ENCODE assay signal across 8 mouse cellular contexts in genomic region chr5:146231655-146231996, GRCm38 (mm10). TPM values are rescaled to one million over a fixed set of nuclear protein-coding genes. Genes with fewer than 3 reads are reported as not detected.
DNase-seq lines count a peak whose midpoint lies in the region; ATAC-seq and TF ChIP-seq lines count a peak whose summit lies in the region.

No protein-coding gene starts in this region.

- no peak for TF ChIP-seq POLR2A in cortical plate, adult 2 months (IDR thresholded peaks at IDR 0.05; ENCODE audit: extremely low read depth, insufficient read depth, low read length)

- H3K9me3 ChIP-seq in heart, embryonic 16.5 days (replicated peaks; ENCODE audit: control insufficient read depth, low read length): no peaks in the 10 kb centered on the region
- no peaks in the 10 kb centered on the region for H3K9me3 ChIP-seq in limb, embryonic 12.5 days
- H3K9me3 ChIP-seq in midbrain, embryonic 14.5 days (ENCODE audit: control insufficient read depth, low read length): no peaks in the 10 kb centered on the region

- H3K4me2 ChIP-seq in heart, embryonic 16.5 days (ENCODE audit: low read depth, low read length): peak overlapping the region; percentile 90
- H3K4me2 ChIP-seq in limb, embryonic 12.5 days: peak overlapping the region; percentile 78
- H3K4me2 ChIP-seq in midbrain, embryonic 14.5 days (ENCODE audit: low read length): peak overlapping the region; percentile 81

- intact Hi-C loops in gastrocnemius, postnatal 14 days (cut with DNase I; ENCODE audit: low total_unique reads): loop anchor here (10.0 kb wide), 1 partner anchor 53 kb away; no protein-coding TSS in a partner anchor

- no peak overlapping the region for H3K27ac ChIP-seq in cortical plate, adult 2 months (ENCODE audit: insufficient read depth, low read length)
- H3K27ac ChIP-seq in heart, embryonic 16.5 days (ENCODE audit: low read length): peak overlapping the region; percentile 98
- H3K27ac ChIP-seq in limb, embryonic 12.5 days: peak overlapping the region; percentile 98
- H3K27ac ChIP-seq in midbrain, embryonic 14.5 days (replicated peaks; ENCODE audit: low read depth, low read length): peak overlapping the region; percentile 95

- no peak for TF ChIP-seq CTCF in cortical plate, adult 2 months (IDR thresholded peaks at IDR 0.05; ENCODE audit: extremely low read depth, insufficient read depth, low read length)

- peak overlapping the region; percentile 93 for H3K4me3 ChIP-seq in cortical plate, adult 2 months (ENCODE audit: insufficient read depth, low read length)
- peak overlapping the region; percentile 89 for H3K4me3 ChIP-seq in heart, embryonic 16.5 days (ENCODE audit: low read length)
- H3K4me3 ChIP-seq in limb, embryonic 12.5 days (replicated peaks): peak overlapping the region; percentile 88
- peak overlapping the region; percentile 76 for H3K4me3 ChIP-seq in midbrain, embryonic 14.5 days (replicated peaks; ENCODE audit: low read depth, low read length)

- ATAC-seq in CD4-positive, CD25-positive, alpha-beta regulatory T cell, adult 4 months: peak; percentile 22
- peak; percentile 25 for ATAC-seq in heart, embryonic 16.5 days (replicated peaks; ENCODE audit: extremely low read depth, insufficient read depth, low FRiP score)
- 0 out of 2 replicates have a peak, but pooled peaks have one; percentile 1 for ATAC-seq in limb, embryonic 12.5 days (ENCODE audit: insufficient number of reproducible peaks, insufficient read depth, low FRiP score, low TSS enrichment, low read depth)
- ATAC-seq in midbrain, embryonic 14.5 days (ENCODE audit: low FRiP score, low TSS enrichment): 0 out of 2 replicates have a peak, but pooled peaks have one; percentile 51

- under 1% methylated on average over 19 of the region's 19 CpGs for WGBS in heart, embryonic 16.5 days
- WGBS in limb, embryonic 12.5 days: under 1% methylated on average over 19 of the region's 19 CpGs
- 0% methylated on average over 19 of the region's 19 CpGs for WGBS in midbrain, embryonic 14.5 days

- H3K27me3 ChIP-seq in heart, embryonic 16.5 days (ENCODE audit: control insufficient read depth, insufficient read depth, low read length): no peaks in the 10 kb centered on the region
- H3K27me3 ChIP-seq in limb, embryonic 12.5 days: no peaks in the 10 kb centered on the region
- no peaks in the 10 kb centered on the region for H3K27me3 ChIP-seq in midbrain, embryonic 14.5 days (ENCODE audit: control insufficient read depth, insufficient read depth, low read length)

- peak overlapping the region; percentile 91 for H3K9ac ChIP-seq in heart, embryonic 16.5 days (ENCODE audit: low read length)
- H3K9ac ChIP-seq in limb, embryonic 12.5 days (replicated peaks): peak overlapping the region; percentile 94
- peak overlapping the region; percentile 78 for H3K9ac ChIP-seq in midbrain, embryonic 14.5 days (replicated peaks; ENCODE audit: low read length)

- no peaks in the 10 kb centered on the region for H3K36me3 ChIP-seq in heart, embryonic 16.5 days (ENCODE audit: control insufficient read depth, insufficient read depth)
- peaks cover 5% of the 10 kb centered on the region; the same call in 1 of the 2 replicates for H3K36me3 ChIP-seq in limb, embryonic 12.5 days
- no peaks in the 10 kb centered on the region for H3K36me3 ChIP-seq in midbrain, embryonic 14.5 days (ENCODE audit: control insufficient read depth, insufficient read depth, low read length)

- DNase-seq in gastrocnemius, postnatal 14 days: peak; percentile 20
- DNase-seq in gastrocnemius, adult 18-20 months (ENCODE audit: low spot score): no peak
- DNase-seq in midbrain, embryonic 14.5 days: no peak
- peak; percentile 50 for DNase-seq in testis, postnatal 10 days (ENCODE audit: low spot score)

- peaks cover 3% of the 10 kb centered on the region; the same call in 1 of the 2 replicates for H3K4me1 ChIP-seq in cortical plate, adult 2 months (ENCODE audit: control insufficient read depth, insufficient read depth, low read length)
- peaks cover 13% of the 10 kb centered on the region for H3K4me1 ChIP-seq in heart, embryonic 16.5 days (ENCODE audit: control insufficient read depth, insufficient read depth, low read length)
- peaks cover 21% of the 10 kb centered on the region for H3K4me1 ChIP-seq in limb, embryonic 12.5 days (replicated peaks)
- peaks cover 18% of the 10 kb centered on the region; the same call in 1 of the 2 replicates for H3K4me1 ChIP-seq in midbrain, embryonic 14.5 days (ENCODE audit: control insufficient read depth, insufficient read depth, low read length)

RNA-seq across cellular contexts. Expression of gene Cdk8, which starts 0.6 kb away (rescaled TPM):
- total RNA-seq in gastrocnemius, postnatal 14 days (2021): 10 to 100 TPM; 14.7 to 14.9 TPM
- total RNA-seq in gastrocnemius, adult 18-20 months (2021): 10 to 100 TPM; 14.9 to 17.5 TPM
- polyA plus RNA-seq in CD4-positive, CD25-positive, alpha-beta regulatory T cell, adult 4 months (2017; shearing (Covaris generic)): 10 to 100 TPM; 11.3 to 15.1 TPM
- 33.7 and 35.8 TPM in 2 replicates for polyA plus RNA-seq in cortical plate, adult 2 months (2012; rRNA removed)
- polyA plus RNA-seq in heart, embryonic 16.5 days (2015; fragmentation: Nextera tagmentation; extraction: Ambion mirVana): 6.9 and 10.4 TPM in 2 replicates
- polyA plus RNA-seq in limb, embryonic 12.5 days (2016; fragmentation: Nextera tagmentation; extraction: Ambion mirVana): 30.1 and 31.3 TPM in 2 replicates
- 28.5 and 29.8 TPM in 2 replicates for polyA plus RNA-seq in midbrain, embryonic 14.5 days (2014; fragmentation: Nextera tagmentation; extraction: Ambion mirVana)

RNA-seq across cellular contexts. Expression of gene Rnf6, which starts 10.3 kb away (rescaled TPM):
- 10 to 100 TPM; 35.6 to 38.1 TPM for total RNA-seq in gastrocnemius, postnatal 14 days (2021)
- 10 to 100 TPM; 37.0 to 41.0 TPM for total RNA-seq in gastrocnemius, adult 18-20 months (2021)
- polyA plus RNA-seq in CD4-positive, CD25-positive, alpha-beta regulatory T cell, adult 4 months (2017; shearing (Covaris generic)): 100 to 1,000 TPM in 1 of 2 experiments, 10 to 100 TPM in 1; 84.5 to 104 TPM
- polyA plus RNA-seq in cortical plate, adult 2 months (2012; rRNA removed): 47.5 and 51.1 TPM in 2 replicates
- 53.1 and 57.1 TPM in 2 replicates for polyA plus RNA-seq in heart, embryonic 16.5 days (2015; fragmentation: Nextera tagmentation; extraction: Ambion mirVana)
- 29.4 and 29.9 TPM in 2 replicates for polyA plus RNA-seq in limb, embryonic 12.5 days (2016; fragmentation: Nextera tagmentation; extraction: Ambion mirVana)
- 18.8 and 24.4 TPM in 2 replicates for polyA plus RNA-seq in midbrain, embryonic 14.5 days (2014; fragmentation: Nextera tagmentation; extraction: Ambion mirVana)

RNA-seq across cellular contexts. Expression of gene 1700001J03Rik, which starts 46.5 kb away (rescaled TPM):
- total RNA-seq in gastrocnemius, postnatal 14 days (2021): under 1 TPM in 1 of 2 experiments, not detected in 1; 0.27 TPM
- total RNA-seq in gastrocnemius, adult 18-20 months (2021): 1 to 10 TPM; 1.1 to 1.2 TPM
- 1 to 10 TPM in 1 of 2 experiments, under 1 TPM in 1; 0.42 to 1.2 TPM for polyA plus RNA-seq in CD4-positive, CD25-positive, alpha-beta regulatory T cell, adult 4 months (2017; shearing (Covaris generic))
- polyA plus RNA-seq in cortical plate, adult 2 months (2012; rRNA removed): 0.71 and 1.1 TPM in 2 replicates
- not detected in 2 replicates for polyA plus RNA-seq in heart, embryonic 16.5 days (2015; fragmentation: Nextera tagmentation; extraction: Ambion mirVana)
- polyA plus RNA-seq in limb, embryonic 12.5 days (2016; fragmentation: Nextera tagmentation; extraction: Ambion mirVana): not detected in 2 replicates
- not detected in 2 replicates for polyA plus RNA-seq in midbrain, embryonic 14.5 days (2014; fragmentation: Nextera tagmentation; extraction: Ambion mirVana)

Comparison
In these comparisons a context has a peak if more than half of its experiments do, and no peak if none do; other contexts are left out.
1. DNase-seq: peak in gastrocnemius, postnatal 14 days (single experiment) and testis, postnatal 10 days (single experiment); none in gastrocnemius, adult 18-20 months (single experiment) and midbrain, embryonic 14.5 days (single experiment).
2. ATAC-seq: peak in every context shown above with its lines; median percentile 51 in midbrain, embryonic 14.5 days; 25 in heart, embryonic 16.5 days; 22 in CD4-positive, CD25-positive, alpha-beta regulatory T cell, adult 4 months; 1 in limb, embryonic 12.5 days.
3. Peak in every context shown above with its lines, with median percentiles within 50 percentile points of each other: H3K4me3 ChIP-seq, H3K4me2 ChIP-seq and H3K9ac ChIP-seq.